Mouse (Mus musculus) retina, embryonic 14.5 days (tissue): ENCODE measurements at regions not wholly inside any gene's neighbourhood (a gene's known extent, or its start where the extent isn't known, plus 50 kb on each side); places are given as distances from the start of the nearest gene placed in this dataset.

Experiments used
- DNase-seq: peaks from one replicate; pipeline ENCODE4 v3.0.0-alpha.2; 2015; ENCODE audit warnings: low spot score

DNA sequence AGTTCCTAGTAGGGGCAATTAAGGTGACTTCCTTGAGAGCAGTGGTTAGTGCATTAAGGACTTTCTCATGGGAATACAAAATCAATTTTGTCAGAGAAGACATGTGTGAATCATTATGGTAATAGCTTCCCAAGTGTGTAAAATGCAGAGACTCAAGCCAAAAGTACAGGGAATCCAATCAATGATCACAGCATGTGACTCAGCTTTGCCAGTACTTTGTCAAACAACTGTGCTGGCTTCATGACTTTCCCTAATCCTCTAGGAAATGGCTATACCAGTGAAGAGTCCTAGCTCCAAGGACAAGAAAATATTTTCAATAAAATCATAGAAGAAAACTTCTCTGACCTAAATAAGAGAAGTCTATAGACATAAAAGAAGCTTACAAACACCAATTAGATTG is 1363.9 kb downstream of the Kcnt2 start:
- DNase-seq = peak; percentile 33
